Mouse (Mus musculus) cerebellum, adult 9-10 months (tissue): ENCODE data around the gene H2-Q1.
A peak's percentile ranks its signal among the peaks of the same experiment; 100 is the strongest.
"Not testable (repeated sequence)": the region's sequence is repeated elsewhere in the genome, so short reads cannot be mapped to it uniquely, and the experiment has no call there.

Source experiments
- DNase-seq: peaks from one replicate; pipeline ENCODE4 v3.0.0; 2022

Gene H2-Q1

DNA sequence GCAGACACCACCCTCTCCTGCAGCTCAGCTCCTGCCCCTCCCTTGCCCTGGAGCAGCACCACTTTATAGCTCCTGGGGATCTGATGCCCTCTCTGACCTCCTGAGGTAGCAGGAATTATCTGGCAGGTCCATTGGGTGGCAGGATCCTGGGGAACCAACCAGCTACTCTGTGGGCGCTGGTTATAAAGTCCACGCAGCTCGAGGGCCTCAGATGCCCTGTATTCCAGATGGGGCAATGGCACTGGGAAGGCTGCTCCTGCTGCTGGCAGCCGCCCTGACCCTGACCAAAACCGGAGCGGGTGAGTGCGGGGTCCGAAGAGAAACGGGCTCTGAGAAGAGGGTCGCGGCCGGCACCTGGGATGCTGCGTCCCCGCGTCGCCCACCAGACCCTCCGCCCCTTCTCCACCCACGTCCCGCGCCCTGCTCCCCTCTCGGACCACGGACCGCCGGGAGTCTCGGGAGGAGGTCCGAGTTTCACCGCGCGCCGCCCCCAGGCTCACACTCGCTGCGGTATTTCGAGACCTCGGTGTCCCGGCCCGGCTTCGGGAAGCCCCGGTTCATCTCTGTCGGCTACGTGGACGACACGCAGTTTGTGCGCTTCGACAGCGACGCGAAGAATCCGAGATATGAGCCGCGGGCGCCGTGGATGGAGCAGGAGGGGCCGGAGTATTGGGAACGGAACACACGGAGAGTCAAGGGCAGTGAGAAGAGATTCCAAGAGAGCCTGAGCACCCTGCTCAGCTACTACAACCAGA lies at the start of gene H2-Q1:
H2-Q1 (plus strand) TSS at position 79 of the 755 bp plus-strand sequence.
- no peak for DNase-seq

DNA sequence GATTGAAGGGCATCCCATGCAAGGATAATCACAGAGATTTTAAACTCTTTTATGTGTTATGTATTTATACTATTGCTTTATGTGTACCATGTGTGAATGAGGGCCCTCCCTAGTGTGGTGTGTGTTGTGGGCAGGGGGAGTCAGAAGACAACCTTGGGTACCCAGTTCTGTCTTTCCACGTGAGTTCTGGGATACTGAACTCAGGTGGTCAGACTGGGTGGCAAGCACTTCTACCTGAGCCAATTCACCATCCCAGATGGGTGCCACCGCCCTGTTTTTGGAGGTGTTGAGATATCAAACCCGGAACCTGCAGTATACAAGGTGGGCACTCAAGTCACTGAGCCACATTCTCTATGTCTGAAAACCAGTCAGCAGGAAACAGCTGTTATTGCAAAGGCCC lies 48.0 kb upstream of the H2-Q1 start:
- no peak for DNase-seq

DNA sequence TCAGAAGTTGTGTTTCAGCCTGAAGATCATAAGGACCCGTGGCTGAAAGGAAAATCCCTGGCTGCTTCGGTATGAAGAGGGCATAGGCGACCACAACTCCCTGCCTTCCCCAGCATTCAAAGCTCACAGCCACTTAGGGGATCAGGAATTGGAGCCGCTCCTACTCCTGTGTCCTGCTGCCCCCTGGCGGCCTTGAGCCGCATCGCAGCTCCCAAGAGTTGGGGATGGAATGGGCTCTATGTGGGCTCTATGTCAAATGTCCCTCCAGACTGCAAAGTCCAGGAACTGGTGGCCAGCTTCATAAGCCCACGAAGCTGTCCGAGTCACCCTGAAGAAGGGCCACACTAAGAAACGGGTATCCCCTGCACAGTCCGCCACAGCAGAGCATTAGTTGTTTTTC lies 45.4 kb upstream of the H2-Q1 start:
- peak; percentile 82 for DNase-seq

DNA sequence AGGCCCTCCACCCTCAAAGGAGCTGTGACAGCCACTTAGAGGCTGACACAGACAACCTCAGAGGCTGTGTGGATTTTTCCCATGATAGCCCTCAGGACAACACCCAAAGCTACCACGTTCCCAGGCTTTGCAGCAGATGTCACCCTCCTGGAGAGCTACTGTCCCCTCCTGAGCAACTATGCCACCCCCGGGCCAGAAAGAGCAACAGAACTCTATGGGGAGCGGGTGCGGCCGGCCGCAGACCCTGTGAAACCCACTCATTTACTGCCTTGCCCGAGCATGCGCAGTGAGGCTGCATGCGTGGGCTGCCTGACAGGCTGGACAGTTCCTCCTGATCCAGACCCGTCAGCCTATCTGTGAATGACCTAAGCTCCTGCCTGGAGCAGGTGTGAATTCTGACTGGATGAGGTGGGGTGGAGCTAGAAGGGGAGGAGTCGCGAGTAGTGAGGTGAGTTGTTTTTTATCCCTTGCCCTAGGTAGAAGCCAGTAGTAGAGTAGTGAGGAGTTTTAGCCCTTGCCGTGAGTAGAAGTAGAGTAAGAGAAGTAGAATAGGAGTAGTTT lies 43.8 kb upstream of the H2-Q1 start:
- no peak for DNase-seq

DNA sequence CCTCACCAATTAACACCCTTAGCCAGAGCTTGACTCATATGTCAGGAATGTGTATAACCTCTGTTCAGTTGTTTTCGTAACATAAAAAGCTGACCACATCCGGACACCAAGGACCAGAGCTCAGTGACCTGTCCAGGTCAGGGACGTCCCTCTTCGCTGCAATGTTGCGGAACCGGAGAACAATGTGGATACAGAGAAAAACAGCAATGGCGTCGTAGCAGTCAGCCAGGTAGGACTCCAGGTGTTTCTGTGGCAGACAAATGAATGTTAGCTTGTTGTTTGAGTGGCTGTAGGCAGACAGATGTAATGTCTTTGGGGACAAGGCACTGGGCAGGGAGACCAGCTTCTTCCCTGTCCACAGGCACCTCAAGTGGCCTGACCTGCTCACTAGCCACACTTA lies 42.2 kb upstream of the H2-Q1 start:
- no peak for DNase-seq

DNA sequence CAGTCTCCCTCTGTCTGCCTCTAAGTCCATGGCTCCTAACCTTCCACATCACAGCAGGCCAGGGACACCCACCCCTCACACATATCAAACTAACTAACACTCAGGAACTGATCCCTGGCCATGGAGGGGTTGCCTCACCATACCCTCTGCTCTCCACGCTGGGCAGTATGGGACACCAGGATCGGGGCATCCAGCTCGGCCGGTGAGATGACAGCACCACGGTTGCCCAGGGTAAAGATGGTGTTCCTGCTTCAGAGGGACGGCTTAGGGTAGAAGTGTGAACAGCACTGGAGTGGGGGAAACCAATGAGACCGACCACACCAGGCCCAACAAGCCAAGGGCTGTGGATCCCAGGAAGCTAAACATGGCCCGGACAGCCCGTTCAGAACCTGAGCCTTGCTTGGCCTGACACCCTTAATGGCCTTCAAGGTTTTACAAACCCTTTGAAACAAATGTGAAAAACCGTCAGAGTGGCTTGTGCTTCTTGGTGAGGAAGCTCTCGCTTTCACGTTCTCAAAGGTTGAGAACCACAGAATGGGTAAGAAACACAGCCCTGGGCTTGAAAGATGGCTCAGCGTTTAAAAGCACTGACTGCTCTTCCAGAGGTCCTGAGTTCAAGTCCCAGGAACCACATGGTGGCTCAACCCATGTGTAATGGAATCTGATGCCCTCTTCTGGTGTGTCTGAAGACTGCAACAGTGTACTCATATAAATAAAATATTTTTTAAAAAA lies 41.1 kb upstream of the H2-Q1 start:
- no peak for DNase-seq

DNA sequence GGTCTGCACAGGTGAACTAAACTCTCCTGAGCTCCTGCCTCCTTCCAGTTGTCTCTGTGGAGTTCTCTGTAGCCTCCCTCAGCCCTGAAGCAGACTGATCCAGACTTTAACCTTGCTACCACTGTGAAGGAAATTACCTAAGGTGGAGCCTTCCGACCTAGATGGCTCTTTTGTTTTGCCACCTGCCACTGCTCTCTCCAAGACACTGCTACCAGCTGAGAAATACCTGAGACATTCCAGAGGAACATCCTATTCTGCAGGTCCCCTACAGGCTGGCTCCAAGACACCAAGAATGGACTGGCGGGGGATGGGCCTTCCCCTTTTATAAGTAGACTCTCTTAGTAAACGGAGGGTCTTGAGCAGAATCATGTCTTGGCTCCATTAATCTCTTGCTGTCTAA lies 39.9 kb upstream of the H2-Q1 start:
- no peak for DNase-seq

DNA sequence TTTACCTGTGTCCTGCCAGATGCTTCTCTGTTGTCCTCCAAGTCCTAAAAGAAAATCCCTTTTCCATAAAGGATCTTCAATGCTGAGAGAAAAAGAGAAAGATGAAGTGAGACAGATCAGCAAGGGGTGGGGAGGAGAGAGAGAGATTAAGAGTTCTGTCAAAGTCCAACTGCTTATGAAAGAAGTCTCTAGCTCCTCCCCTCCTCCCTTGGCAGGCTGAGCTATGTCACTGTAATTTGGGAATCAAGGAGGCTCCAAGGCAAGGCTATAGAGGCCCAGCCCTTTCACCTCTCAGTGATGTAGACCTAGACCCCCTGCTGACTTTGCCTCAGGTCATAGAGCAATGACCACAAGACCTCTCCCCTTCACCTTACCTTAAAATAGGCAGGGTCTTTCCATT lies 34.8 kb upstream of the H2-Q1 start:
- no peak for DNase-seq

DNA sequence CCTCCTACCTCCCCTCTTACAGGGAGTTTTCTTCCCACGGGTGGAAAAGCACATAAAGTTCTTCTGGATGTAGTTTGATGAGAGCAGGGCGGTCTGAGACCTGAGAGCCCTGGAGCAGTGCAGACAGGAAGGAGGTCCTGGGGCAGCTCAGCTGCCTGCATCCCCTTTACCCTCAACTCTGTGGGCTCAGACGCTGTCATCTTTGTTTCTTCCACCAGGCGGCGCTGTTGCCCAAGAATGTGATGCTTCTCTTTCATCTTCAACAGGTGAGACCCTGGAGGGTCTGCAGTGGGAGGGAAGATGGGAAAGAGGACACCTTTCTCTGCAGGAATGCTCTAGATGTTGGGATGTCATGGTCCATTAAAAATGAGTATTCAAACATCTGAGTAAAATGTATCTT lies 24.4 kb upstream of the H2-Q1 start:
- DNase-seq = not testable (repeated sequence)

DNA sequence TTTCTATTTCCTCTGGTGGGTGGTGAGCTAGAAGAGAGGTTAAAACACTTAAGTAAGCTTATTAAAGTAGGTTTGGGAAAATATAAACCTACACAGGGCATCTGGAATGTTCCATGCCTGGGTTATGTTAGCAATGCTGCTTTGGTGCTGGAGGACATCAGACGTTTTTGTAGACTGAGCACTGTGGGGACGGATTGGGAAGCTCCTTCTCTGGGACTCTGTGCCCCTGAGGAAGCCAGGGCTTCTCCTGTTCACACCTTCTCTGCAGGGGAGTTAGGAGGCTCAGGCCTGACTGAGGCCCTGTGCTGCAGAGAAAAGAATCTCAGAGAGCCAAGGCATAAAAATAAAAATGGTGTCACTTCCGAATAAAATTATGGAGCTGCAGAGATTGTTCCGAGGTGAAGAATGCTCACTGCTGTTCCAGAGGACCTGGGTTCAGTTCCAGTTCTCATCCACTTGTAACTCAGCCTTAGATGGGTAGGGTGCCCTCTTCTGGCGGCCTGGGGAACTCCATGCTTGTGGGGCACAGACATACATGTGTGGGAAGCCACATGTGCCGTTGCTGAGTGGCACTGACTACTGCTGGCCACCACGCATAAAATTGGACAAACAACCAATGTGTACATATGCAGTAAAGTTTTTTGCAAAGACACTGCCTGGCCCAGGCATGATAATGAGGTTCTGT lies 19.8 kb upstream of the H2-Q1 start:
- not testable (repeated sequence) for DNase-seq

DNA sequence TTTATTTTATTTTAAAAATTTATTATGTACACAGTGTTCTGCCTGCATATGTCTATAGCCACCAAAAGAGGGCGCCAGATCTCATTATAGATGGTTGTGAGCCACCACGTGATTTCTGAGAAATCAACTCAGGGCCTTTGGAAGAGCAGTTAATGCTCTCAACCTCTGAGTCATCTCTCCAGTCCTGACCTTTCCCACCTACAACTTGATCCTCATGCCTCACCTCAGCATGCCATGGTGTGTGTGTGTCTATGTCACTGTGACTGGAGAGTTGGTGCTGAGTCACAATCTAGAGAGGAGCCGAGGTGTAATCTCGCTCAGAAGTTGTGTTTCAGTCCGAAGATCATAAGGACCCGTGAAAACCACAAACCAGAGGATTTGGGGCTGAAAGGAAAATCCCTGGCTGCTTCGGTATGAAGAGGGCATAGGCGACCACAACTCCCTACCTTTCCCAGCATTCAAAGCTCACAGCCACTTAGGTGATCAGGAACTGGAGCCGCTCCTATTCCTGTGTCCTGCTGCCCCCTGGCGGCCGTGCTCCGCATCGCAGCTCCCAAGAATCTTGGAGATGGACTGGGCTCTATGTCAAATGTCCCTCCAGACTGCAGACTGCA lies 18.5 kb upstream of the H2-Q1 start:
- peak; percentile 78 for DNase-seq

DNA sequence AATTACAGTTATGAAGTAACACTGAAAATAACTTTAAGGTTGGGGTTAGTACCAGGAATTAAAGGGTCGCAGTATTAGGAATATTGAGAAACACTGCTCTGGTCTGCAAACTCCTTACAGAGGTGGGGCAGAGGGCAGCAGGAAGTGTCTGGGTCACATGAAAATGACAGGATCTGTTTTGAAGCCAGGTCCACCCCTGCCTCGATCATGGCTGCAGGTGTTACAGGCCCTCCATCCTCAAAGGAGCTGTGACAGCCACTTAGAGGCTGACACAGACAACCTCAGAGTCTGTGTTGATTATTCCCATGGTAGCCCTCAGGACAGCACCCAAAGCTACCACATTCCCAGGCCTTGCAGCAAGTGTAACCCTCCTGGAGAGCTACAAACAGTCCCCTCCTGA lies 16.9 kb upstream of the H2-Q1 start:
- DNase-seq = no peak

DNA sequence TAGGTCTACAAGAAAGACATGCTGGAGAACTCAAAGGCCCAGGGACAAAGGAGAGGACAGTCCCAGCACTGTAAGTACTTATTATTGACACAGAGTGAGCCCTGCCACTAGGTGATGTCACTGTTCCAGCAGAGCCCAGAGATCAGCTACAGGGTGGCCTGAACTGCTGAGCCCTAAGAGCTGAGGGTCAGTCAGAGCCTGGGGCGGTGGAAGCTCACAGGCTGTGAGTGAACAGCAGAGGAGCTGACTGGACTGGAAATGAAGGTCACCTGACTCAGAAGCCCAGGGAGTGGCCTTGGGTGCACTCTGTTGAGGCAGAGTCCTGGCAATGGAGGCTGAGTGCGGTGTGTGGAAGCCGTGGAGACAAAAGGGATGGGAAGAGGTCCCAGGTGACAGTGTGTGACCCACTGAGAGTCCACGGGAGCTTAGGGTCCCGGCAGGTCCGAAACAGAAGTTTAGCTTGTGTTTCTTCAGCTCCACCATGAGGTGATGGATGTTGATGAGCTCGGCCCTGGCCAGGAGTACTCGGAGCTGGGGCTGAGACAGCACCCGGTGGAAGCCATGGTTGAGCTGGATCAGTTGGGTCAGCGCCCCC lies 16.4 kb upstream of the H2-Q1 start:
- DNase-seq = no peak

DNA sequence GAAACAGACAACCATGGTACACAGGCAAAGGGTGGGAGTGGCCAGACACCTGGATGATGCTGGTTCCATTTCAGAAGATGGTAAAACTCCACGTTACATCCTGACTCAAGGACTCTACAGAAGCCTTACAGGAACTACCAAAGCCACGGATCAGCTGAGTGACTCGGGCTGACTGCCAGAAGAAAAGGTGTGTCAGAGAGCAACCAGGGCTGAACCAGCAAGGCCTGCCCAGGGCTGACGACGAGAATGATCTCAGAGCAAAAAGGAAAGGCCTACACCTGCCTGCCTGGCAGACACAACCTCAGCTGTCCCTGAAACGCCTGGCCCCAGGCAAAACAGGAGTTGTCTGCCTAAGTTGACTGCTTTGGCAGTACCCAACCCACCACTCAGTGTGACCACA lies 15.7 kb upstream of the H2-Q1 start:
- DNase-seq = no peak

DNA sequence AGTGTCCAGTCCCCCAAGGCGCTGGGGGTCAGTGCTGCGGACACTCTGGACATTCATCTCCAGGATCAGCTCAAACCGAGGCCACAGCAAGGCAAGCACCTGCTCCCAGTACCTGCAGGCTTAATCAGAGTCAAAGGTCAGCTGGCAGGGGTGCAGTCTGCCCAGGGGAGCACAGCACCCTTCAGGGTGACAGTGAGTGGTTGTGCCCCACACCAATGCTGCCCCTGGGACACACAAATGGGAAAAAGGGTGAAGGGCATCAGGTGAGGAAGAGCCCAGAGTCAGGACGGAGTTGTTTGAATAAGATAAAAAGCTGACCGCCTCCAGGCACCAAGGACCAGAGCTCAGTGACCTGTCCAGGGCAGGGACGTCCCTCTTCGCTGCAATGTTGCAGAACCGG lies 15.3 kb upstream of the H2-Q1 start:
- DNase-seq = not testable (repeated sequence)

DNA sequence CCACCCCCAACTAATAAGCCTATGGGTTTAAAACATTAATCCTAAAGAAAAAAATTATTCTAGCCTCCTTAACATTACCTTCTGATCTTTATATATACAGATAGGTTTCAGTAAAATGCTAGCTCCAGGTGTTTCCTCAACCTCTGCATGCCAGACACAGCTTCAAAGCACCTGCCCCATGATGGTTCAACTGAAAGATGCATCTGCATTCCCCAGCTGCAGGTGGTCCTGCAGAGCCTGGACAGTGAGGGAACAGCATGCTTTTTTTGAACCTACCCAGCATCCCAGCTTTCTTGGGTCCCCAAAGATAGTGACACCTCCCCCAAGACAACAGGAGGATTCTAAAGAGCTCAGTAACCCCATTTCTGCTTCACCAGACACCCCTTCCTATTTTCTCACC lies 1.5 kb upstream of the H2-Q1 start:
- no peak for DNase-seq

DNA sequence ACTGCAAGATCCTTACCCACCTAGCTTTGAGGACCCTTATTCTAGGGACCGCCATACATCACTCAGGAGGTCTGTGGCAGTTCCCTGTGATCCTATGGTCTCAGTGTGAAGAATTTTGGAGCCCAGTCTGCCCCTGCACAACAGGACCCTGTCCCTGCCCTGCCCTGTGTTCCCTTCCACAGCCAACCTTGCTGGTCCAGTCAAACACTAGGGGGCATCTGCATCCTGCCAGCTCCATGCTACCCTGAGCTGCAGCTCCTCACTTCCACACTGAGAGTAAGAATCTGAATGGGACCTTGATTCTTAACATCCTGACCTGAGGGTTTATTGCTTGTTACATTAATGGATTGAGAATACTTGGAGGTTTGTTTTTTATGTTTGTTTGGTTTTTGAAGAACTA lies 4.9 kb downstream of the H2-Q1 start:
- not testable (repeated sequence) for DNase-seq

DNA sequence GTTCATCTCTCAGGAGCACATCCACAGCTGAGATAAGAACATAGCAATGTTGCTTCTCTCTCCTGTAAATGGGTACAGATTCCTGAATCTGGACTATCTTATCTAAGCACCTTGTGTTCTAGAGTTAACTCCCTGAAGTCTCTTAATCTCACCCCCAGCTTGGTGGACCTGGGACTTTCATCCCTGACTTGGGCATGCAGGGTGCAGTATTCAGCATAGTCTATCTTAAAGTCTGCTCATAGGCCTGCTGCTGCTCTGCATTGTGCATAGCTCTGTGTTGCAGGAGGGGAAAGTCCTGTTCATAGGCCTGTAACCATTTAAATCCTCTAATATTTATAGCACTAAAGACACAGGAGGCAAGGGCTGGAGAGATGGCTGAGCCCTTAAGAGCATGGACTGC lies 5.8 kb downstream of the H2-Q1 start:
- DNase-seq = not testable (repeated sequence)

DNA sequence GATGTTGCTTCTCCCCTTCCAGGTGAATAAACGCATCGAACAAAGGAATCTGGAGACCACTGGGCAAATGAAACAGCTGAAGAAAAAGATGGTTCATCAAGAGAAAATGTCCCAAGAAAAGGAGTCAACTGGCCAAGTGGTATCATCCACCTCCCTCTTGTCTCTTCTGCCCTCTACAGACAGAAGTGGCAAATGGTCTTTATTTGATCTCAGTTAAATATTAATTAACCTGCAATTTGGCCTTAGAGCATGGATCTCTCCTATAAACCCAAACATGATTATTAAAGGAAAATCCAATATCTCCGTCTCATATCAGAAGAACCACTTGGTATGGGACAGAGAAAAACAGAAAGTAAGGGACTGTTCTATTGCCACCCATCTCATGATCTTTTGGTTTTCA lies 9.5 kb downstream of the H2-Q1 start:
- DNase-seq = not testable (repeated sequence)

DNA sequence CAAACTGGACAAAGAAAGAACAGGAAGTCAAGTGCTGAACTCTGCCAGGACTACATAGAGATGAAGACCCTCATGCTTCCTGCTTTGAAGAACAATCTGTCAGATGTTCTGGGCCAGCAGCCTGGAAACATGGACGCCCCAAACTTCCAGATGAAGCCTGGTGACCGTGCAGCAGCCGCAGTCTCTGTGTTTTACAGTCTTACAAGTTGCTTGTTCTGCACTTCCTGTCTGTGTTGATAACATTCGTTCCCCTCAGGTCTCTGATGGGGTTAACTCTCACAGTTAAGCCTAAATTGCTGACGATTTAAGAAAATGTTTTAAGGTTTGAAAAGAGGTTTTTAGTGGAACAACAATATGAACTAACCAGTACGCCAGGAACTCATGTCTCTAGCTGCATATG lies 11.3 kb downstream of the H2-Q1 start:
- not testable (repeated sequence) for DNase-seq

DNA sequence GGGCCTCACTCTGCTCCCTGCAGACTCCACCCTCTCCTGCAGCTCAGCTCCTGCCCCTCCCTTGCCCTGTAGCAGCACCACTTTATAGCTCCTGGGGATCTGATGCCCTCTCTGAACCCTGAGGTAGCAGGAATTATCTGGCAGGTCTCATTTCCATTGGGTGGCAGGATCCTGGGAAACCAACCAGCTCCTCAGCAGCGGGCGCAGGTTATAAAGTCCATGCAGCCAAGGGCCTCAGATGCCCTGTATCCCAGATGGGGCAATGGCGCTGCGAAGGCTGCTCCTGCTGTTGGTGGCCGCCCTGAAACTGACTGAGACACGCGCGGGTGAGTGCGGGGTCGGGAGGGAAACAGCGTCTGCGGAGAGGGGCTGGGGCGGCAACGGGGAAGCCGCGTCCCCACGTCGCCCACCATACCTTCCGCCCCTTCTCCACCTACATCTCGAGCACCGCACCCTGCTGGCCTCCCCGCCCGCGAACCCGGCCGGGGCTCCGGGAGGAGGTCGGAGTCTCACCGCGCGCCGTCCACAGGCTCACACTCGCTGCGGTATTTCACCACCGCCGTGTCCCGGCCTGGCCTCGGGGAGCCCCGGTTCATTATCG lies 22.0 kb downstream of the H2-Q1 start, which contains the start of gene H2-Q2:
H2-Q2 (plus strand) TSS at position 172 of the 601 bp plus-strand sequence.
- DNase-seq = no peak
